In the genomic region with DNA sequence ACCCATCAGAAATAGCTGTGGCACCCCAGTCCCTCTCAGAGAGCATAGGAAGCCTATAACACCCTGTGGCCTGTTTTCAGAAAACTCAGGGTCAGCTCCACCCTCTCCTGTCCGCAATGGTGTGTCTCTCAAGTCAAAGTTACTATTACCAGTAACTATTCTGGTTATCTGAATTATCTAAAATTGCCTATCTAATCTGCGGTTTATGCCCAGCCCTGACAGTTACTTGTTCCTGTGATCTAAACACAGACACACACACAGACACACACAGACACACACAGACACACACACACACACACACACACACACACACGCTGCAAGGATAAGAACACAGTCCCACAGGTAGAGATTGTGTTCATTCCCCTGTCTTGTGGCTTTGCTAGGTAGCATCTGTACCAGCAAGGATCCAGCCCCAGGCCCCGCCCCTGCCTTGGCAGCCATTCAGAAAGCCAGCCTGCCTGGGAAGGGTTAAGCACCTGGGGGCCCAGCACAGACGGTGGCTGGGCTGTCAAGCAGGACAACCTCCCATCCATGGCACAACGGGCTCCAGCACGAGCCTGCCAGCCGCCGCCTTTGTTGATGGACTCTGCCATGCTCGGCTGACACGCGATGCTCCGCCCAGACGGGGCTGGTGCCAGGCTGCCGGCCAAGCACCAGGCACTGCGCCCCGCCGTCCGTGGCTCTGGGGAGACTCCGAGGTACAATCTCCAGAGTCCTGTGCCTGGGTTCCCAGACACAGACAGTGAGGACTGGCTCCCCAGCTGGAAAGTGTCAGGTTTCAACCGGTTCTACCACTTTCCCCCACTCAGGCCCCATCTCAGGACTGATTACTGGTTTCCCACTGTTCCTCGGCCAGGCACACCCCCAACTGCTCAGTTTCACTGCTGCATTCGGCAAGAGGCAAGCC, we compare ENCODE assay signal across 8 mouse cellular contexts. TPM values are rescaled to one million over a fixed set of nuclear protein-coding genes. Genes with fewer than 3 reads are reported as not detected.
DNase-seq lines count a peak whose midpoint lies in the region; ATAC-seq lines count a peak whose summit lies in the region.

No protein-coding gene starts in this region.

- peak overlapping the region; percentile 80 for H3K4me2 ChIP-seq in intestine, embryonic 16.5 days (ENCODE audit: low read depth, low read length)
- peak overlapping the region; percentile 86 for H3K4me2 ChIP-seq in limb, embryonic 12.5 days
- peak overlapping the region; percentile 34 for H3K4me2 ChIP-seq in midbrain, embryonic 11.5 days

- peak overlapping the region; percentile 52 for H3K4me3 ChIP-seq in intestine, embryonic 16.5 days (ENCODE audit: low read length)
- peak overlapping the region; percentile 38 for H3K4me3 ChIP-seq in limb, embryonic 12.5 days (replicated peaks)
- H3K4me3 ChIP-seq in midbrain, embryonic 11.5 days (ENCODE audit: low read depth, low read length) = no peak overlapping the region; the same call in 1 of the 2 replicates

- peak overlapping the region; percentile 99 for H3K27ac ChIP-seq in intestine, embryonic 16.5 days (ENCODE audit: low read length)
- H3K27ac ChIP-seq in limb, embryonic 12.5 days = peak overlapping the region; percentile 99
- H3K27ac ChIP-seq in midbrain, embryonic 11.5 days (ENCODE audit: low read depth, low read length) = peak overlapping the region; percentile 30; the same call in 1 of the 2 replicates

- no peaks in the 10 kb centered on the region for H3K36me3 ChIP-seq in intestine, embryonic 16.5 days (ENCODE audit: control insufficient read depth, insufficient read depth, low read length)
- peaks cover 4% of the 10 kb centered on the region; the same call in 1 of the 2 replicates for H3K36me3 ChIP-seq in limb, embryonic 12.5 days
- no peaks in the 10 kb centered on the region for H3K36me3 ChIP-seq in midbrain, embryonic 11.5 days (ENCODE audit: control insufficient read depth, insufficient read depth, low read length)

- peak; percentile 86 to 87 for DNase-seq in urinary bladder, adult 18-20 months (ENCODE audit: low spot score in 2 of 2)
- no peak for DNase-seq in urinary bladder, postnatal 10 days (ENCODE audit: low spot score)
- DNase-seq in embryo, embryonic 11.5 days (ENCODE audit: low read depth, low spot score) = peak; percentile 65
- DNase-seq in gastrocnemius, postnatal 4 days (ENCODE audit: low spot score in 2 of 2) = peak; percentile 58 to 78
- peak; percentile 93 for DNase-seq in midbrain, embryonic 11.5 days (ENCODE audit: low spot score, missing footprints)
- DNase-seq in spleen, postnatal 4 days (ENCODE audit: low spot score in 2 of 2) = peak; percentile 68 to 80

- no peaks in the 10 kb centered on the region for H3K9me3 ChIP-seq in intestine, embryonic 16.5 days (ENCODE audit: control insufficient read depth, low read length)
- no peaks in the 10 kb centered on the region for H3K9me3 ChIP-seq in limb, embryonic 12.5 days
- H3K9me3 ChIP-seq in midbrain, embryonic 11.5 days (ENCODE audit: control insufficient read depth, low read length) = no peaks in the 10 kb centered on the region

- H3K27me3 ChIP-seq in intestine, embryonic 16.5 days (replicated peaks; ENCODE audit: control insufficient read depth, insufficient read depth, low read length) = no peaks in the 10 kb centered on the region
- no peaks in the 10 kb centered on the region for H3K27me3 ChIP-seq in limb, embryonic 12.5 days
- H3K27me3 ChIP-seq in midbrain, embryonic 11.5 days (ENCODE audit: control insufficient read depth, insufficient read depth, low read length) = no peaks in the 10 kb centered on the region

- peaks cover 93% of the 10 kb centered on the region for H3K4me1 ChIP-seq in intestine, embryonic 16.5 days (ENCODE audit: control insufficient read depth, insufficient read depth, low read length)
- peaks cover 89% of the 10 kb centered on the region for H3K4me1 ChIP-seq in limb, embryonic 12.5 days (replicated peaks)
- peaks cover 46% of the 10 kb centered on the region for H3K4me1 ChIP-seq in midbrain, embryonic 11.5 days (ENCODE audit: control insufficient read depth, insufficient read depth, low read length)

- 5% methylated on average over 23 of the region's 23 CpGs for WGBS in intestine, embryonic 16.5 days
- 7% methylated on average over 23 of the region's 23 CpGs for WGBS in limb, embryonic 12.5 days
- WGBS in midbrain, embryonic 11.5 days = 11% methylated on average over 23 of the region's 23 CpGs

- ATAC-seq in intestine, embryonic 16.5 days = peak; percentile 87
- peak; percentile 86 for ATAC-seq in limb, embryonic 12.5 days (ENCODE audit: insufficient number of reproducible peaks, insufficient read depth, low FRiP score, low TSS enrichment, low read depth)
- peak; percentile 27 for ATAC-seq in midbrain, embryonic 11.5 days (ENCODE audit: low FRiP score)

- peak overlapping the region; percentile 75 for H3K9ac ChIP-seq in intestine, embryonic 16.5 days (ENCODE audit: low read depth, low read length)
- peak overlapping the region; percentile 52 for H3K9ac ChIP-seq in limb, embryonic 12.5 days (replicated peaks)
- H3K9ac ChIP-seq in midbrain, embryonic 11.5 days (ENCODE audit: low read length) = peak overlapping the region; percentile 37; the same call in 1 of the 2 replicates

RNA-seq across cellular contexts. Expression of a gene that starts 5.3 kb away (rescaled TPM):
- total RNA-seq in gastrocnemius, postnatal 4 days (2021) = 10 to 100 TPM; 20.5 to 22.9 TPM
- polyA plus RNA-seq in intestine, embryonic 16.5 days (2015; fragmentation: Nextera tagmentation; extraction: Ambion mirVana) = 2.3 and 2.4 TPM in 2 replicates
- 4.8 and 7.1 TPM in 2 replicates for polyA plus RNA-seq in limb, embryonic 12.5 days (2016; fragmentation: Nextera tagmentation; extraction: Ambion mirVana)
- polyA plus RNA-seq in midbrain, embryonic 11.5 days (2014; fragmentation: Nextera tagmentation; extraction: Ambion mirVana) = 1.8 and 2.8 TPM in 2 replicates

RNA-seq across cellular contexts. Expression of a gene that starts 53.9 kb away (rescaled TPM):
- 10 to 100 TPM; 21.1 to 23.3 TPM for total RNA-seq in gastrocnemius, postnatal 4 days (2021)
- polyA plus RNA-seq in intestine, embryonic 16.5 days (2015; fragmentation: Nextera tagmentation; extraction: Ambion mirVana) = 58.4 and 63.6 TPM in 2 replicates
- 119 and 127 TPM in 2 replicates for polyA plus RNA-seq in limb, embryonic 12.5 days (2016; fragmentation: Nextera tagmentation; extraction: Ambion mirVana)
- 115 and 122 TPM in 2 replicates for polyA plus RNA-seq in midbrain, embryonic 11.5 days (2014; fragmentation: Nextera tagmentation; extraction: Ambion mirVana)

Comparison
In these comparisons a context has a peak if more than half of its experiments do, and no peak if none do; other contexts are left out.
1. ATAC-seq: peak in every context shown above with its lines; median percentile 87 in intestine, embryonic 16.5 days; 86 in limb, embryonic 12.5 days; 27 in midbrain, embryonic 11.5 days.
2. H3K27ac ChIP-seq: peak in every context shown above with its lines; median percentile 99 in intestine, embryonic 16.5 days; 99 in limb, embryonic 12.5 days; 30 in midbrain, embryonic 11.5 days.
3. H3K4me2 ChIP-seq: peak in every context shown above with its lines; median percentile 86 in limb, embryonic 12.5 days; 80 in intestine, embryonic 16.5 days; 34 in midbrain, embryonic 11.5 days.